Mouse (Mus musculus) v-Abl transformed pro-B cells (cell line): Measurements from ENCODE around the gene Nrxn3.

Experiments used
- in situ Hi-C, 2 experiments: fragments of 400-800 bp; cut with MboI; formaldehyde crosslinking; loops; one replicate each; pipeline ENCODE4 v1.15.1; 2025; ENCODE audit not compliant: unreplicated experiment in 2 of 2

The Nrxn3 gene

DNA sequence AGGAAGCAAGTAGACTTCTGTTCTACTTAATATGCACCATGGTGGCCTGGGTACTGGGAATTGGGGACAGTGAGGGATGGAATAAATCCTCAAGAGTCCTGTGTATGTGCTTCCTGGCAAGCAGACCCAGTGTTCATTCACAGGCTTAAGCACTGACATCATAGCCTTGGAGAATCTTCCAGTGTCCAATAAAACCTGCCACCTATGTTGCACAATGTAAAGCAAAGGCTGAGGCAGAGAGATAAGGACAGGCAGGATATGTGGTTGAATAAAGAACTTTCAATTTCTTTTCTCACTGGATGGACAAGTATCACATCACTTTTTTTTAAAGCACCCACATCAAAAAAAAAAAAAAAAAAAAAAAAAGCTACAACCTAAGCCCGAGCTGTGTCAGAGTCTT, 1240.4 kb downstream of the Nrxn3 start:
- in situ Hi-C loops: no loop called here

DNA sequence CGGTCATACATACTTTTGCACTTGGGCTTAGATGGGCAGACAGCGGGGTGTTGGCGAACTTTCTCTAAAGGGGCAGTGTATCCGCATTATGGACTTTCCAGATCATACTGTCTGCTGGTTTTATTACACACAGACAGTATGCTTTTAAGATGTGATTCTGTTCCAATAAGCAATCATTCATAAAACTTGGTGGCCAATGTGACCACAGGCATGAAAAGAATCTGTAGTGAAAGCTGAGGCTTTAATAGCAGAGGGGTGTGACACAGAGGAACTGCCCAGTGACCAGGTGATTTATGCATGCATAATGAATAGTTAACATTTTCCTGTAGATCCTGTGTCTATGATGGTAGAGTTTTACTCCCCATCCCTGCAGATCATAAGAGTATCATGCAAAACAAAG, 1254.0 kb downstream of the Nrxn3 start:
- in situ Hi-C loops: no loop called here

DNA sequence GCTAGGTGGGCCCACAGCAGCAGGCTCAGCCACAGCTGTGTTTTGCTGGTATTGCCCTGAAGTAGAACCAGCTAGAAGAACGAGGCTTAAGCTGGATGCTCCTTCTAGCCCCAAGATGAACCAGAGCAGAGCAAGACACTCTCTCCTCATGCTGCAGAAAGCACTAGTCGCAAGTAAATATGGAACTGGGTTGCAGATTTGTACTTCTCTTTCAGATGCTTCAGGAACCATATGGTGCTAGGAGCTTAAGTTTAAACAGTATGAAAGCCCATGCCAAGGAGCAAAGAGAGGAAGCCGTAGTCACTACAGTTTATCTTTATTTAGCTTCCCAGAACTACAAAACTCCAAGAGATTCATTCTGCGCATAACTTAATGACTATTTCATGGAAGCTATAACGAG, 1254.8 kb downstream of the Nrxn3 start:
- in situ Hi-C loops: no loop called here

DNA sequence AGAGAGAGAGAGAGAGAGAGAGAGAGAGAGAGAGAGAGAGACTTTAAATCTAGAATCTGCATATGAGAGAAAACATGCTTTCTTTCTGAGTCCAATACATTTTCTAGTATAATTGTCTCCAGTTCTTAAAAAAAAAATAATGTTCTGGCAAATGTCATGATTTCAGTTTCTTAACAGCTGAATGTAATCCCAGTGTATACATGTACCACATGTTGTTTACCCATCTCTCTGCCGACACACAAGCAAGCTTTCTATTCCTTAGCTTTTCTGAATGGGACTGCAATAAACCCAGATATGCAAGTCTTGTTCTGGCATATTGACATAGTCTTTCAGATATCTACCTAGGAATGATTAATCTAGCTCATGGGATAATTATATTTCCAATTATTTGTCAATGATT, 1256.5 kb downstream of the Nrxn3 start:
- in situ Hi-C loops: no loop called here

DNA sequence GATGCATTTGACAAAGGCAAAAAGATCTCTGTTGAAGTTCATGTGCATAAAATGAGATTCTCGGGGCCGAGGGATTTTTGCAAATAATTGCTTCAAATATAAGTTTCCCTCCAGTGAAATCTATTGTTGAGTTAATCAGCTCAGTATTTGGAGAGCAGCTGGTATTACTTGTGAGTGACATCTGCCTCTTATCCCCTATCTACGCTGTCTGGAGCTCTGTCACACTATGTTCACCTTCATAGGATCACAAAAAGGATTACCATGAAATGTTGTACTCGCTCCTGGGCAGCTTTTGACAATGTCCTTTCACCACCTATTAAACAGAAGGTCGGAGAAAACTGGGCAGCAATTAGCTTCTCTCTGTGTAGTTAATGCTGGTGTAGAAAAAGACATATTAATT, 1259.8 kb downstream of the Nrxn3 start:
- in situ Hi-C loops: no loop called here

DNA sequence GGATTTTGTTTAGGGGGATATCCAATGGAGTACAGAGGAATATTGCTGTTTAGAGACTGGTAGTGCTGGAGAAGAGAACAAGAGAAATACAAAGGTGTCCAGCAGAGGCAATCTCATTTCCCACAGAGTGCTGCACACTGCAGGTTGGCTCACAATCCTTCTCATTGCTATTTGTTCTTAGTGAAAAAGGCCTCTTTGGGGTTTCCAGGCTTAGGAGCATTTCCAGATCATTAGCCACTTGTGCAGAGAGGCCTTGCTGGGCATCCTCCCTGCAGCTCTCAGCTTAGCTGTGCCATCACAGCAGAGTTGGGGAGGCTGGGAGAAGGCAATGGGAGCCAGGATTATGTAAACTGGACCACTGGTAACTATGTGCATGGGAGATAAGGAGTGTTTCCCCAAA, 1260.7 kb downstream of the Nrxn3 start:
- in situ Hi-C loops: no loop called here

DNA sequence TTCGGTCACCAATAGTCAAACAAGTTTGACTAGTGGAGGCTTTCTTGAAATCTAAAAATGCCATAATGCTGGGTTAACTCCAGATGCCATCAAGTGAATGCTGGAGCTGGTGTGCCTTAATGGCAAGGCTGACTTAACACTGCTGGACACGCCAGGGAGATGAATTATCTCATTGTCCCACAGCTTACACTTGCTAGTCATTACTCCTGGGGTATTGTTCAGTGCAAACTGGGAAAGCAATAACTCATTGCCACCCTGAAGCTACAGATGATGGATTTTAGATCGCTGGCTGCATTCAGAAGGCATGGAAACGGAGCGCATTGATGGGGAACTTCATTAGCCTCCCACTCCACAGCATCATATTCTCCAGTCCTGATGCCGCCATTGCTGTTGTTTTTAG, 1263.5 kb downstream of the Nrxn3 start:
- in situ Hi-C loops: no loop called here

DNA sequence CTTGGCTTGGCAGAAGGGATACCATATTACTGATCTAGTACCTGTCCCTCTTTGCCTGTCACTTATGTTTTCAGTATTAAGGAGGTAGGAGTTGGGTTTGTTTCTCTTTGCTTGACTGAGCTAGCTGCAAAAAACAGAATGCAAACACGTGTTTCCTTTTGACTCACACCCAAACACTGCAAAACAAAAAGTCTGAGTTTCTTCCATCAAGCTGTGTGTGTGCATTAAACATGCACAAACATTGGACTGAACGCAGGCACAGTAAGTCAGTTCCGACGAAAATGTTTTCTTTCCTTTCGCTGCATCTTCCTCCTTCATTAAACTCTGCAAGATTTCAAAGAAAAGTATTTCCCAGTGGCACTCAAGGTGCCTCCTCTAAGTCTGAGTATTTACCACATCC, 1270.6 kb downstream of the Nrxn3 start:
- in situ Hi-C loops: no loop called here

DNA sequence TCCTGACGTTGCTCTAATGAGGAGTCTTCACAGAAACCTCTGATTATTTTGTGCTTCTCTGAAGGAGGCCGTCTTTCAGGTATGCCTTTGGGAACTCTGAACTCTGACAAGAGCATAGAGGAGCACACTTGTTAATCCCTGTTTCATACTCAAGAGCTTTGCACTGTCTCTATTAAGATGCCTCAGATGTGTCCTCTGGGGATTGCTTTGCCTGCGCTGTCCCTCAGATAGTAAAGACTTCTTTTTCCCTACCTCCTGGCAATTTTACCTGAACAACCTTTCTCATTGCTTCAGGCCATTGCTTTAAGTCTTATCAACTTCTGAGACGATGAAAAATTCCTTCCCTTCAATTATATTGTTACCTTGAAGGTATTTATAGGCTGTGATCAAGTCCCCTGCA, 1272.7 kb downstream of the Nrxn3 start:
- in situ Hi-C loops: no loop called here

DNA sequence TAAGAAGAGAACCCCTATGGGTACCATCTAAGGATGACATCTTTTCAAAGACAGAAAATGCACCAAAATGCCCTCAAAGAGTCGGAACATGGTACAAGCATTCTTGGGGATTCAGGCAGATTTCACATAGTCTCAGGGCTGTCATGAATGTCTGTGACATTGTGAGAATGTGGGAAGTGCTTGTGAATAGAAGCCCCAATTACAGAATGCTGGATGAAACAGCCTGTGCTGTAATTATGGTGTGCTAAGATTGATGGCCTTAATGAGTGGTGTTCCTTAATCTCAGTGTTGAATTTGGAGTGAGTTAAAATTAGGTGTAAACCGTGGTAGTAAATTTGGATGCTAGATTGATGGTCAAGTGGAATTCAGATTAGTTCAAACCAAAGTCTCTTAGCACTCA, 1287.6 kb downstream of the Nrxn3 start:
- in situ Hi-C loops: no loop called here

DNA sequence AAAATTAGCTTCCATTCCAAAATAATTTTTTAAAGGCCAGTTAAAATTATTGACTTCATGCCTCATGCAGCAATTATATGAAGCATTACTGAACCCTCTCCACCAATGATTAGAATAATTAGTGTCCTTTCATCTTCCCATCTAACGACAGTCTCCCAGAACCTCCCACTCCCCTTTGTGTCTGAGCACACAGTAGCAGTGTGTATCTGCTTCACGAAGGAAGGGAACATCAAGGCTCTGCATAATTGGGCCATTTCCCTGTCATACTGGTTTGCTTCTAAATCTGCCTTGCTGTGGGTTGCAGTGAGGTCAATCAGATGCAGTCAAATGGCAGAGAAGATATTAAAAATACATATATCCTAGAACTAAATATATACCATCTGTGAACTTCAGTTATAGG, 1291.3 kb downstream of the Nrxn3 start:
- in situ Hi-C loops: no loop called here

DNA sequence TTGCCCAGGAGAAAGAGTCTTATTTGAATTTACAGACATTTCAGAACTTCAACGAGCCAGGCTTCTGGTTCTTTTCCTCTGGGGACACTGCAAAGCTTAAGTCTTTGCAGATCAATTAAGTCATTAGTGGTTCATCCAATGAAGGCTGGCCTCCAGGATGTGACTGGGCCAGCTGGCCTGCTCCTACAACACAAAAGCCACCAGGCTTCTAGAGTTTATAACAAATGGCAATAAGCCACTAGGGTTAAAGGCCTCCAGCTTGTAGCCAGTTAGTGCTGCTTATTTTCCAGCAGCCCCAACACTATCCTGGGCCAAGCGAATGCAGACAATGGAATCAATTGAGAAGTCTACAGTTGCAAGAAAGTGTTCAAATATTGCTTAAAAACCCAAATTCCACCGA, 1304.3 kb downstream of the Nrxn3 start:
- in situ Hi-C loops: no loop called here

DNA sequence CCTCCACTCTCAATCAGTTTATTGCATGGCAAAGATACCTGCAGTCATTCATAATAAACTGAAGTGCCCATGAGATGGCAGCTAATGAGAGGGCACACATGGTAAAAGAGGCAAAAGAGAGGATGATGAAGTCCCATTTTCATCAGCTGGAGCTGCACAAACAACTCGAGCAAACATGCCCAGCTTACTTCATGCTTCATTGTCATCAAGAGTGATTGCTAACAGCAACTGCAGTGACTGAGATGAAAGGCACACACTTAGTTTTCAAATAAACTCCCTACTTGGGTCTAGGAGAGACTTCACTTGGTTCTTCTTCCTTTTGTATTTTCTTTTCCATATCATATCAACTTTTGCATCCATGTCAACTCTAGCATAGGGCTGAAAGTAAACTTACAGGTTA, 1318.4 kb downstream of the Nrxn3 start:
- in situ Hi-C loops: no loop called here

DNA sequence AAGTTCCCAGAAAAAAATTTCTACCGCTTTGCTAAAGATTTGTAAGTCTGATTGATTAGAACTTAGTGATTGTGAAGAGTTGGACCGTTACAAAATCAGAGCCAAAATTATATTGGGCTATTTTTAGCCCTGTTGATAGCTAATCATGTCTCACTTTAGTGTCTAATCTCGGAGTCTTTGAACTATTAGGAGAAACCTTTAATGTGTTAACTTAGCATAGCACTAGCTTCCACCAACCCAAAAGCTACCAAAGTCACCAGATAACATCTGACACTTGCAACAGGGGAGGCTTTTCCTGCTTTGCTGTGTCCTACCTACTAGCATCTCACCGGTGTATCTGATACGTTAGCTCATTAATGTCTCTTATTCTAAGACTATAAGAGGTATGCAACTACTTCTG, 1333.6 kb downstream of the Nrxn3 start:
- in situ Hi-C loops: no loop called here

DNA sequence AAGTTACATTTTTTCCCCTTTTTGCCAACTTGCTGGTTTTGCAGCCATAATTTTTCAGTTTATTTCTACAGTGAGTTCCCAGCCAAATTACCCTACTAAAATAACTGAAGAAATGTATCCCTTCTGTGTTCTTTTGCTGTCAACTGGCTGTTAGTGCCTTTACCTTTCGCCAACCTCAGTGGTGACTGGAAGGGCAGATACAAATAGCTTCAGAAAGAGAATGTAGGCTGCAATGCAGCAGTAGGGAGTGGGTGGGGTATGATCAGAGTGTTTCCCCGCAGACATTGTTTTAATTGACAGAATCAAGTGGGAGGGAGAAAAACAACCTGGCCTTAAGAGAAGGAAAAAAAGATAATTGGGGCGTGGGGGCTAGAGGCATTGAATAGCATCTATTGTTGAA, 1337.1 kb downstream of the Nrxn3 start:
- in situ Hi-C loops: no loop called here

DNA sequence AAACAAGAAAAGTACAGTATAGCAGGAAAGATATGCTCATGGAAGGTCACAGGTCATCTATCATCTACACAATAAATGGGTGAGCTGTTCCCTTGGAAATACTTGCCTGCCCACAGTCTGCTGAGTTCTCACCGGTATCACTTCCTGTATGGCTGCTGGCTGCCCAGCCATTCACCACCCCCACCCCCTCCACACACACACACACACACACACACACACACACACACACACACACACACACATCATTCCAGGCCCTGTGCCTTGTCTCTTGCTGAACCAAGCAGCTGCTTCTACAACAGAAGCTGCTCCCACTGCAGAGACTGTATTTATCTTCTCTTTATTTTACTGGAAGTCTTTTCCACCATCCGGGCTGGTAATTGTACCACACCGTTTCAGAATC, 1338.6 kb downstream of the Nrxn3 start:
- in situ Hi-C loops: no loop called here

DNA sequence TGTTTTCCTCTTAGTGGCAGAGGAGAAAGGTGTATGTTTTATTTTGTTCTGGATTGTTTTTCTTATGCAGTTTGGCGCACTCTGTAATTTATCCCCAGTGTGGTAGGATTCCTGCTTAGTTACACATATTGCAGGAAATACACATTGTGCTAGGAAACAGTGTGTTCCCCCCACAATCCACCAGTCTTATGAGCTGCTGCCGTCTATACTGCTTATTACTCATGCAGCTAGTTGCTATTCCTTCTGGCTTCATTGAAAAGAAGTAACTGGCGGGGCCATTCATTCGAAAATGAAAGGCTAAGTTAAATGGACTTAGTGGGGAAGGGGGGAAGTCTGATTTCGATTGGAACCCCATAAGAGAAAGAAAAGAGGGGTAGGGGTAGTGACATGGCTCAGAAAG, 1339.5 kb downstream of the Nrxn3 start:
- in situ Hi-C loops: no loop called here

DNA sequence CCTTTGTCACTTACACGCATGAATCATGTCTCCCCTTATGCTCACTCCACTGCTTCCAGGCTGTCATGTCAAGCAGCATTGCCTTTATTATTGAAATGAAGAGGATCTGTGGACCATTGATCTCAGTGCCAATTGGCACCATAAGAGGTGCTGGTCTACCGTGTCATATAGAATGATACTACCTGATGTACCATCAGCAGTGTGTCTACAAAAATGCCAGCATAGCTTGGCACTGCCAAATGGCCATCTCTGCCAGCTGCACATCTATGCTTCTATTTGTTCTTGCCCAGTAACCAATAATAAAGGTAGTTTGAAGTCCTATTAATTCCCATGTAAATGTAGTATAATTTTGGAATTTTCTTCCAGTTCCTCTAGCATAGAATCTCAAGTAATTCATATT, 1340.8 kb downstream of the Nrxn3 start:
- in situ Hi-C loops: no loop called here

DNA sequence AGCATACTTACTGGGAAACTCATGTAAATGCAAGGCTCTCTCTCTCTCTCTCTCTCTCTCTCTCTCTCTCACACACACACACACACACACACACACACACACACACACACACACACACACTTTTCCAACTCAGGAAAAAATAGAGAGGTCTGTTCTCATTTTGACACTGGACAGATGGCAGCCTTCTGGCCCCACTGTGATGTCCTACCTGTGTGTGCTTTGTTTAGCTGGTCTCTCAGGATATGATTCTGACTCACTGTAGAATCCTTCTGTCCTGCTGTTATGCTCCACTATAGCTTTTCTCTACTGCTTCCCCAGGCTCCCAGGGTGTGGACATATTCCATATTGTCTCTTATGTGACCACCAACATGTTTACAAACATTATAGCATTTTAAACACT, 1363.2 kb downstream of the Nrxn3 start:
- in situ Hi-C loops: no loop called here

DNA sequence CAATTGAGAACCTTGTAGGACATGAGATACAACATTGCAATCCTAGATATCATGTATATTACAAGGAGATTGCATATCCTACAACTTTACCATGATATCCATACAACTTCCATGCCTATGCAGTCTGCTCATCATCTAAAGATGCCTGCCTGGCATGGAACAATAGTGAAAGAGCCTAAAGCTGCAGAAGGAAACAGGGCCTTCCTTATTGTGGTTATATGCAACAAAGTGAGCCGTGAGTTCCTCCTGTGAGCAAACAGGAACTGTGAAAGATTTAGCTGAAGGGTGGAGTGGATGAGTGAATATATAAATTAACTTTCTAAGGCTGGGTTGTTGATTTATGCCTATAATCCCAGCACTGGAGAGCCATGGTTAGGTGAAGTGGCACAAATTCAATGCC, 1373.1 kb downstream of the Nrxn3 start:
- in situ Hi-C loops: no loop called here

DNA sequence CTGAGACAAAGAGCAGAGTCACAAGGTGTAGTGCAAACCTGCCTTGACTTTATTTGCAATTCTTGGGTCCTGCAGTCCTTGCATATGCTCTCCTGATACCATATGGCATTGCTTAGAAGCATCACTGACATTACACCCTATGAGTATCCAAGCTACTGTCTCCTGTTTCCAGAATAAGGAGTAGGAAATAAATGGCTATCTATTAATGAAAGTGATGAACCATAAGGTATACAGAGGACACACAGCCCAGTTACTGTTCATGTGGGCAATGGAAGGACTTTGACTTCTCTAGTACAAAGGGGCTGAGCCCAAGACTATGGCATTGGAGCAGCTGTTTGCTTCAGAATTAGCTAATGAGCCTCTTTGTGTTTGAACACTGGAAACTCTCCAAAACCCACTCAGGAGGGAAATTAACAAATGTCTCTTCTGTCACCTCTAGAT, 1390.7 kb downstream of the Nrxn3 start:
- in situ Hi-C loops: no loop called here

DNA sequence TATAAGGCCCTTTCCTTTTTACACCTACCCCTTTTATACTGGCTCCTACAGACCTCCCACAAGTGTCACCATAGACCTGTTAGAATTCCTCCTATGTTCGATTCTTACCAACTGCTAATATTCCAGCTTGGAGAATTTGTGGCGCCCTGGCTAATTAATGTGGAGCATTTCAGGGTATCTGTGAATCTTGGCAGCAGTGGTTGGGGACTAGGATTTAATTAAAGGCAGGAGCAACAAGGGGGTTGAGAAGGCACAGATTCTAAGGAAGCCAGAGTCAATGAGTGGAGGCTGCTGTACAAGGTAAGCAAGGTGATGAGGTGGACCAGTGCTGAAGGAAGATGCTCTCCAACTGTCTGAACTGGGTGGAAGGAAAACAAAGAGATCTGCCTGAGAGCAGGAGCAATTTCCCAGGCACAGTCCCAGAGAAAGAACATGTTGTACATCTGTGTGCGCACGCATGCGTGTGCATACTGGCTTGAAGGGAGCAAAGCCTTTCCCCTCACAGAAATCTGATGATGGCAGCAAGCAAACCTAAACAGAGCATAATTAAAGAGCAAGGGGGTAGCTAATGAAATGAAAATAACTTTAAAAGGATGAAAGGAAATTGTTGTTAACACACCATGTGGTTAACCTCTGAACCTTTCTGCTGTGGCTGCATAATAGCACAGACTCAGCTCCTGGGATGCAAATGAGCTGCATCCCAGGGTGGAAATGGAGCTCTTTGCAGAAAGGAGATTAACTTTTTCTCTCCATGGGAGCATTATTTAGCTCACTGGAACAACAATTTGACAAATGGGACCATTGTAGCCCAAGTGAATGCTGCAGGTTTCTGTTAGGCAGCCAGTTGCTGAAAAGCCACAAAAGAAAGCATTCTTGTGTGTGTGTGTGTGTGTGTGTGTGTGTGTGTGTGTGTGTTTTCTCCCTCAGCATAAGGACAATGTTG, 1409.5 kb downstream of the Nrxn3 start:
- in situ Hi-C loops: no loop called here

DNA sequence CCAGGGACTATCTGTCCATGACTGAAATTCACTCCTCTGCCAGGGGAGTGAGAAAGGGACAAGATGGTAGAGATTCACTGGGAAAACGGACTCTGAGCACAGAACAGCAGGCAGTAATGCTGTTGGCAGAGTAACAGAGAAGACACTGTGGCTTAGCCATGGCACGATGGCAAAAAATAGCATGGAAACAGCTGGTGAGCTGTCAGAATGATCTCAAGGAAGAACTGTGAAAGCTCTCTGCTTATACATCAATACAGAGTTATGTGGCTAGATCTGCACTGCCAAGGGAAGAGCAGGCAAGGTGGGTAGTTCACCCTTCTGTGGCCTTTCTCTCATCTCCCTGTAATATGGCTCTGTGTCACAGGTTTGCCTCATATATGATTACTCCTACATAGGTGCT, 1419.3 kb downstream of the Nrxn3 start:
- in situ Hi-C loops: no loop called here
